Mouse (Mus musculus) limb, embryonic 14.5 days (tissue): ENCODE data around the gene Fgfr2. TPM values are rescaled to one million over a fixed set of nuclear protein-coding genes. Genes with fewer than 3 reads are reported as not detected.

Source experiments
- ATAC-seq: fragments of 200-750 bp; cut with Nextera tagmentation; 2 replicates; pipeline ENCODE4 v1.8.0; 2017; ENCODE audit warnings: low read depth, moderate number of reproducible peaks, moderate TSS enrichment; ENCODE audit not compliant: low FRiP score
- DNase-seq: peaks from one replicate; pipeline ENCODE4 v3.0.0-alpha.2; 2015; ENCODE audit warnings: low spot score
- H3K27ac ChIP-seq: fragments of 300-500 bp; sonication (generic); replicated peaks from 2 replicates; pipeline ENCODE4 v1.5.1; 2014; ENCODE audit warnings: low read depth, mild to moderate bottlenecking, low read length, moderate library complexity, mixed read lengths
- H3K27me3 ChIP-seq: fragments of 300-500 bp; sonication (generic); 2 replicates; pipeline ENCODE4 v1.6.1; 2014; ENCODE audit warnings: low read length, mixed read lengths; ENCODE audit not compliant: control insufficient read depth, insufficient read depth
- H3K36me3 ChIP-seq: fragments of 300-500 bp; sonication (generic); 2 replicates; pipeline ENCODE4 v1.6.1; 2014; ENCODE audit warnings: mild to moderate bottlenecking, low read length, moderate library complexity, mixed read lengths; ENCODE audit not compliant: control insufficient read depth, insufficient read depth
- H3K4me1 ChIP-seq: fragments of 300-500 bp; sonication (generic); 2 replicates; pipeline ENCODE4 v1.6.1; 2014; ENCODE audit warnings: antibody characterized with exemption, low read length, mixed read lengths; ENCODE audit not compliant: control insufficient read depth, insufficient read depth
- H3K4me2 ChIP-seq: fragments of 300-500 bp; sonication (generic); replicated peaks from 2 replicates; pipeline ENCODE4 v1.6.1; 2014; ENCODE audit warnings: low read depth, mild to moderate bottlenecking, low read length, moderate library complexity; ENCODE audit not compliant: severe bottlenecking
- H3K4me3 ChIP-seq: fragments of 300-500 bp; sonication (generic); replicated peaks from 2 replicates; pipeline ENCODE4 v1.5.1; 2014; ENCODE audit warnings: low read length
- H3K9ac ChIP-seq: fragments of 300-500 bp; sonication (generic); 2 replicates; pipeline ENCODE4 v1.6.1; 2014; ENCODE audit warnings: mild to moderate bottlenecking, low read depth, low read length, moderate library complexity; ENCODE audit not compliant: severe bottlenecking
- H3K9me3 ChIP-seq: fragments of 300-500 bp; sonication (generic); 2 replicates; pipeline ENCODE4 v1.6.1; 2016; ENCODE audit warnings: low read length; ENCODE audit not compliant: control insufficient read depth
- POLR2A ChIP-seq: fragments of 200-500 bp; IDR thresholded peaks from 2 replicates; pipeline ENCODE4 v1.8.0; 2012; ENCODE audit warnings: inconsistent platforms, mild to moderate bottlenecking, moderate library complexity, borderline replicate concordance; ENCODE audit not compliant: insufficient read depth, insufficient read length; ENCODE audit errors: extremely low read depth
- WGBS: fragments of 180-500 bp; shearing (Covaris S2); extraction: QIAGEN DNeasy Blood & Tissue Kit; methylation state at CpG from one replicate; pipeline ENCODE4 v1.1.7; 2014; 5-methylcytosine and 5-hydroxymethylcytosine counted together
- polyA plus RNA-seq, 2 experiments: library from polyadenylated mRNA; depleted of rRNA in 1 of 2; stranded (reverse) in 1 of 2; unstranded in 1 of 2; fragments of >200 nt; fragmentation: Nextera tagmentation in 1 of 2; extraction: Ambion mirVana in 1 of 2; gene quantifications; 2 replicates each; pipeline versions ENCODE4 v1.2.1 to v1.2.3; 2012 to 2014

The Fgfr2 gene
- polyA plus RNA-seq, 2 experiments: 131 to 133 TPM

DNA sequence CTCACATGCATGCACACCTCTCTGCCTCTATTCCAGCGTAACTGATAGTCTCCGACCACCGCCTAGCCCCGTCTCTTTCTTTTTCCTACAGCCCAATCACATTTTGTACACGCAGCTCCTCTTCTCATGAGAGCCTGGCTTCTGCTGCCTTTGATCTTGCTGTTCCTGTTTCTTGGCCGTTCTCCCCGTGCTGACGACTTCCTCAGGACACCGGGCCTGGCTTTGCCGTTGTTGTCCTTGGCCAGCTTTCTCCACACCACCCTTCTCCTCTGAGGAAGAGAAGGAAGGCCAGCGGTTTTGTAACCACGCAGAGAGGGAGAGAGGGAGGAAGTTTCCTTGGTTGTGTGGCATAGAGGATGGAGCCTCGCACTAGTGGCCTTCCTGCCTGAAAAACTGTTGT is 2465.4 kb downstream of the Fgfr2 start:
- 55% methylated on average over 13 of the region's 13 CpGs for WGBS
- Histone ChIP-seq H3K4me3 (no peak overlapping the region), H3K27ac (no peak overlapping the region), H3K4me2 (no peak overlapping the region), H3K36me3 (no peaks in the 10 kb centered on the region), H3K9me3 (no peaks in the 10 kb centered on the region), H3K9ac (no peak overlapping the region), H3K27me3 (no peaks in the 10 kb centered on the region), H3K4me1 (no peaks in the 10 kb centered on the region; the same call in 1 of the 2 replicates)
- DNase-seq (no peak), ATAC-seq (no peak)
- no peak for TF ChIP-seq POLR2A

- Histone ChIP-seq H3K4me3 (no peak overlapping the region), H3K9me3 (no peaks in the 10 kb centered on the region), H3K9ac (no peak overlapping the region), H3K36me3 (no peaks in the 10 kb centered on the region), H3K4me1 (no peaks in the 10 kb centered on the region; the same call in 1 of the 2 replicates), H3K27me3 (no peaks in the 10 kb centered on the region), H3K27ac (no peak overlapping the region), H3K4me2 (no peak overlapping the region)
- TF ChIP-seq POLR2A: no peak
- ATAC-seq: no peak
- DNase-seq: no peak
- WGBS: 94% methylated on average over 8 of the region's 8 CpGs
Measured at GRCm38 (mm10) chr7:130656965-130657364, 2466.2 kb downstream of the Fgfr2 start.

DNA sequence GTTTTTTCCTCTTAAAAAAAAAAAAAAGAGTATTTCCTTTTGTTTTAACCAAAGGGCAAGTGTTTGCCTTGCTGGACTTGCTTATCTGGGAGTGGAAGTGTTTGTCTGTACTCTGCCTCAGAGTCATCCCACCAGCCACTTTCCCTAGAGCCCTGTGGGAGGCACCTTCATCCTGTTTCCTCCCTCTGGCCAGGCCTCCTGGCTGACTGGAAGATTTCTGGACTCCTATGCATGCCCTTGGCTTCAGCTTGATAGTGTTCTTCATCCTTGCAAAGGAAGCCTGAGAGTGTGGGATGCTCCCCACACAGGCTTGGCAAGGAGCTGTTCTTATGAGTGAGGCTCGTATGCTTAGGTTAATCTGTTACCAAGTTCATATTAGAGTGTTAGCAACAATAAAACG is 2468.6 kb downstream of the Fgfr2 start:
- no peak for DNase-seq
- H3K9me3 ChIP-seq: no peaks in the 10 kb centered on the region
- ATAC-seq: no peak

DNA sequence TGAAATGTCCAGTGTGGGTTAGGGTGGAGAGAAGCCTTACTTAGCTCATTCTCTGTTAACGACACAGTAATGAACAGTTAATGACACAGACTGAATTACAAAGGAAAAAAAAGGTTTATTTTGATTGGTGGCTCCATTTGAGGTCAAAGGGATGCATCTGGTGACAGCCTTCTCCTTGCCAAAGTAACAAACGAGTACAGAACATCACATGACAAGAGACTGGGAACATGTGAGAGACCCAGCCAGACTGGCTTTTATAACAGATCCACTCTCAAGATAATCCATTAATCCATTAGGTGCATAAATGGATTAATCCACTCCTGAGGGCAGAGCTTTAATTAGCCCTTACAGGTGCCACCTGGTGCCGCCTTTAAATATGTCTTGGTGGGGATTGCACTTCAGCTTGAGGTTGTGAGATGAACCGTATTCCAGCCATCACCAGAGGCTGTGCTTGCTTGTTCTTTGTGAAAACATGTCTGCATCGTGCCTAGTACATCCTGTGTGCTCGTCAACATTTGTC is 2470.1 kb downstream of the Fgfr2 start:
- DNase-seq (no peak), ATAC-seq (no peak)
- TF ChIP-seq POLR2A: no peak
- H3K4me3 ChIP-seq: no peak overlapping the region
- 65% methylated on average over 6 of the region's 6 CpGs for WGBS
- no peak overlapping the region for H3K9ac ChIP-seq
- H3K27ac ChIP-seq: no peak overlapping the region
- no peak overlapping the region for H3K4me2 ChIP-seq
- no peaks in the 10 kb centered on the region for H3K9me3 ChIP-seq
- no peaks in the 10 kb centered on the region for H3K27me3 ChIP-seq
- H3K36me3 ChIP-seq: no peaks in the 10 kb centered on the region
- H3K4me1 ChIP-seq: peaks cover 9% of the 10 kb centered on the region; the same call in 1 of the 2 replicates

More for the DNA sequence above, 2468.6 kb downstream of the Fgfr2 start:
- no peak overlapping the region for H3K4me3 ChIP-seq
- H3K9ac ChIP-seq: no peak overlapping the region
- 40% methylated on average over 2 of the region's 2 CpGs for WGBS
- no peaks in the 10 kb centered on the region; the same call in 1 of the 2 replicates for H3K4me1 ChIP-seq
- no peak overlapping the region for H3K27ac ChIP-seq
- no peaks in the 10 kb centered on the region for H3K36me3 ChIP-seq
- TF ChIP-seq POLR2A: no peak
- H3K4me2 ChIP-seq: no peak overlapping the region
- no peaks in the 10 kb centered on the region for H3K27me3 ChIP-seq

DNA sequence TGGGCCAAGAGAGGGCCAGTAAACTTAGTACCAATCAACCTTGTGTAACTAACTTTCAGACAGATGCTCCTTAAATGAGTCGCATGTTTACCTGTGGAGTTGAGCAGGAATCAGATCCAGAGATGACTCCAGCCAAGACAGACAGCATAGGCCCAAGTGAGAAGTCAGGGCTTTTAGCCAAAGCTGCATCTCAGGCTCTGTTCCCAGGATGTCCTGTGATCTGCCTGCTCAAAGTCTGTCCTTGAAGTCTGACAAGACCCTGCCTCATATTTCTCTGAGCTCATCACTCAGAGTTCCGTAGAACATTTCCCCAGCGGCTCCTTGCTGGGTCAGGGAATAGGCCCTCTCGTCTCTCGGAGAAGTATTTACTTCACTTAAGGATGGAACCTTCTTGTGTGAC is 2472.5 kb downstream of the Fgfr2 start:
- no peaks in the 10 kb centered on the region for H3K27me3 ChIP-seq
- WGBS: 81% methylated on average over 5 of the region's 5 CpGs
- DNase-seq (no peak), ATAC-seq (no peak)
- peaks cover 18% of the 10 kb centered on the region for H3K4me1 ChIP-seq
- no peak overlapping the region for H3K9ac ChIP-seq
- H3K36me3 ChIP-seq: no peaks in the 10 kb centered on the region
- no peak overlapping the region for H3K4me3 ChIP-seq
- no peak for TF ChIP-seq POLR2A
- no peaks in the 10 kb centered on the region for H3K9me3 ChIP-seq
- no peak overlapping the region for H3K27ac ChIP-seq
- no peak overlapping the region for H3K4me2 ChIP-seq

- Histone ChIP-seq H3K27ac (no peak overlapping the region), H3K4me2 (no peak overlapping the region), H3K4me3 (no peak overlapping the region), H3K27me3 (no peaks in the 10 kb centered on the region), H3K9ac (no peak overlapping the region), H3K36me3 (no peaks in the 10 kb centered on the region), H3K4me1 (peaks cover 23% of the 10 kb centered on the region), H3K9me3 (no peaks in the 10 kb centered on the region)
- no peak for DNase-seq
- no peak for ATAC-seq
- WGBS: 30% methylated on average over 7 of the region's 7 CpGs
- no peak for TF ChIP-seq POLR2A
Measured at GRCm38 (mm10) chr7:130649257-130649656, 2473.9 kb downstream of the Fgfr2 start.
